Mouse (Mus musculus) CH12.LX (cell line): ENCODE data around the gene Rrp36. TPM values are rescaled to one million over a fixed set of nuclear protein-coding genes. Genes with fewer than 3 reads are reported as not detected.

Experiments used
- DNase-seq: peaks from one replicate; pipeline ENCODE4 v3.0.0-alpha.2; 2013; ENCODE audit errors: extremely low read depth
- H3K27ac ChIP-seq: 2 replicates; pipeline ENCODE4 v1.5.1; 2012; ENCODE audit warnings: low read depth, mild to moderate bottlenecking, control low read depth, moderate library complexity; ENCODE audit not compliant: insufficient read depth
- H3K27me3 ChIP-seq: replicated peaks from 2 replicates; pipeline ENCODE3; 2012; ENCODE audit warnings: inconsistent platforms
- H3K36me3 ChIP-seq, 2 experiments: replicated peaks in 1 of 2; 2 replicates each; pipeline versions ENCODE3 to v1.6.1; 2012; ENCODE audit warnings: inconsistent platforms in 1 of 2, low read length in 1 of 2, mild to moderate bottlenecking in 1 of 2, mixed read lengths in 1 of 2, moderate library complexity in 1 of 2; ENCODE audit not compliant: control insufficient read depth in 1 of 2, insufficient read depth in 1 of 2
- H3K4me1 ChIP-seq, 2 experiments: 2 replicates each; pipeline ENCODE4 v1.6.1; 2012; ENCODE audit warnings: inconsistent platforms in 1 of 2, moderate library complexity in 1 of 2; ENCODE audit not compliant: insufficient read depth in 2 of 2, control insufficient read depth in 1 of 2
- H3K4me2 ChIP-seq: 2 replicates; pipeline ENCODE4 v1.6.1; 2012; ENCODE audit warnings: low read depth, mild to moderate bottlenecking, control low read depth; ENCODE audit not compliant: poor library complexity, insufficient read depth, severe bottlenecking
- H3K4me3 ChIP-seq, 3 experiments: fragments of 150-350 bp in 1 of 3; sonication (generic) in 1 of 3; replicated peaks in 1 of 3; 2 replicates each; pipeline versions ENCODE3 to v1.5.1; 2011 to 2012; ENCODE audit warnings: low read depth in 2 of 3, low read length in 2 of 3, mild to moderate bottlenecking in 2 of 3, moderate library complexity in 2 of 3, control low read depth in 1 of 3, improper control_type of control experiment in 1 of 3, inconsistent platforms in 1 of 3, mixed read lengths in 1 of 3; ENCODE audit not compliant: poor library complexity in 1 of 3
- H3K79me2 ChIP-seq: replicated peaks from 2 replicates; pipeline ENCODE4 v1.6.1; 2012; ENCODE audit warnings: mild to moderate bottlenecking, moderate library complexity; ENCODE audit not compliant: control insufficient read depth, poor library complexity, insufficient read depth, severe bottlenecking; ENCODE audit errors: extremely low read depth
- H3K9ac ChIP-seq: 2 replicates; pipeline ENCODE4 v1.6.1; 2012; ENCODE audit warnings: low read depth, mild to moderate bottlenecking, control low read depth, moderate library complexity; ENCODE audit not compliant: insufficient read depth
- H3K9me3 ChIP-seq: replicated peaks from 2 replicates; pipeline ENCODE3; 2012; ENCODE audit warnings: low read length, inconsistent platforms, mixed read lengths
- CHD1 ChIP-seq: IDR thresholded peaks from 2 replicates; pipeline ENCODE4 v1.6.1; 2012; ENCODE audit warnings: low read depth, low read length, improper control_type of control experiment, inconsistent platforms
- CHD2 ChIP-seq: IDR thresholded peaks from 2 replicates; pipeline ENCODE4 v1.6.1; 2011; ENCODE audit warnings: low read length, improper control_type of control experiment
- CTCF ChIP-seq, 2 experiments: IDR thresholded peaks in 1 of 2; conservative IDR thresholded peaks in 1 of 2; 2 replicates each; pipeline ENCODE4 v1.5.1; 2011 to 2012; ENCODE audit warnings: low read depth in 2 of 2, low read length in 2 of 2, improper control_type of control experiment in 1 of 2, inconsistent platforms in 1 of 2, mild to moderate bottlenecking in 1 of 2, moderate library complexity in 1 of 2
- ELF1 ChIP-seq: IDR thresholded peaks from 2 replicates; pipeline ENCODE4 v1.6.1; 2014; ENCODE audit warnings: low read depth, mild to moderate bottlenecking, inconsistent platforms, low read length, improper control_type of control experiment
- EP300 ChIP-seq: IDR thresholded peaks from 2 replicates; pipeline ENCODE4 v1.6.1; 2011; ENCODE audit warnings: low read length, improper control_type of control experiment
- ETS1 ChIP-seq: conservative IDR thresholded peaks from 2 replicates; pipeline ENCODE4 v1.6.1; 2012; ENCODE audit warnings: low read depth, mild to moderate bottlenecking, inconsistent platforms, low read length, improper control_type of control experiment, moderate library complexity
- HCFC1 ChIP-seq: IDR thresholded peaks from 2 replicates; pipeline ENCODE4 v1.6.1; 2012; ENCODE audit warnings: low read depth, mild to moderate bottlenecking, inconsistent platforms, low read length, improper control_type of control experiment
- IRF4 ChIP-seq: IDR thresholded peaks from 2 replicates; pipeline ENCODE4 v1.6.1; 2014; ENCODE audit warnings: low read depth, mild to moderate bottlenecking, inconsistent platforms, low read length, improper control_type of control experiment
- JUN ChIP-seq: IDR thresholded peaks from 2 replicates; pipeline ENCODE4 v1.6.1; 2011; ENCODE audit warnings: low read depth, mild to moderate bottlenecking, low read length, improper control_type of control experiment, moderate library complexity; ENCODE audit not compliant: insufficient read depth
- JUND ChIP-seq: conservative IDR thresholded peaks from 2 replicates; pipeline ENCODE4 v1.6.1; 2011; ENCODE audit warnings: low read depth, low read length, improper control_type of control experiment
- KAT2A ChIP-seq: IDR thresholded peaks from 2 replicates; pipeline ENCODE4 v1.6.1; 2012; ENCODE audit warnings: low read length, improper control_type of control experiment, inconsistent platforms; ENCODE audit not compliant: insufficient replicate concordance
- MAFK ChIP-seq: IDR thresholded peaks from 2 replicates; pipeline ENCODE4 v1.6.1; 2011; ENCODE audit warnings: low read length, improper control_type of control experiment; ENCODE audit not compliant: insufficient replicate concordance
- MAX ChIP-seq: IDR thresholded peaks from 2 replicates; pipeline ENCODE4 v1.6.1; 2011; ENCODE audit warnings: low read length, improper control_type of control experiment
- MAZ ChIP-seq: IDR thresholded peaks from 2 replicates; pipeline ENCODE4 v1.6.1; 2012; ENCODE audit warnings: low read depth, mild to moderate bottlenecking, inconsistent platforms, low read length, improper control_type of control experiment, moderate library complexity
- MEF2A ChIP-seq: IDR thresholded peaks from 2 replicates; pipeline ENCODE4 v1.6.1; 2014; ENCODE audit warnings: low read depth, mild to moderate bottlenecking, inconsistent platforms, low read length, improper control_type of control experiment, borderline replicate concordance
- MXI1 ChIP-seq: IDR thresholded peaks from 2 replicates; pipeline ENCODE4 v1.6.1; 2011; ENCODE audit warnings: mild to moderate bottlenecking, low read depth, low read length, improper control_type of control experiment
- MYC ChIP-seq: IDR thresholded peaks from 2 replicates; pipeline ENCODE4 v1.6.1; 2011; ENCODE audit warnings: low read depth, mild to moderate bottlenecking, improper control_type of control experiment, low read length
- NELFE ChIP-seq: IDR thresholded peaks from 2 replicates; pipeline ENCODE4 v1.6.1; 2011; ENCODE audit warnings: low read depth, low read length, improper control_type of control experiment
- NRF1 ChIP-seq: IDR thresholded peaks from 2 replicates; pipeline ENCODE4 v1.6.1; 2014; ENCODE audit warnings: low read depth, mild to moderate bottlenecking, inconsistent platforms, low read length, improper control_type of control experiment, moderate library complexity
- POLR2A ChIP-seq: IDR thresholded peaks from 2 replicates; pipeline ENCODE4 v1.6.1; 2011; ENCODE audit warnings: low read depth, mild to moderate bottlenecking, improper control_type of control experiment, low read length
- POLR2AphosphoS2 ChIP-seq: IDR thresholded peaks from 2 replicates; pipeline ENCODE4 v1.6.1; 2011; ENCODE audit warnings: low read depth, low read length, improper control_type of control experiment
- RAD21 ChIP-seq: IDR thresholded peaks from 2 replicates; pipeline ENCODE4 v1.6.1; 2011; ENCODE audit warnings: low read depth, mild to moderate bottlenecking, low read length, improper control_type of control experiment, moderate library complexity
- RCOR1 ChIP-seq: conservative IDR thresholded peaks from 2 replicates; pipeline ENCODE4 v1.6.1; 2012; ENCODE audit warnings: low read depth, mild to moderate bottlenecking, inconsistent platforms, low read length, improper control_type of control experiment
- SIN3A ChIP-seq: IDR thresholded peaks from 2 replicates; pipeline ENCODE4 v1.6.1; 2012; ENCODE audit warnings: low read length, improper control_type of control experiment, inconsistent platforms
- SMC3 ChIP-seq: IDR thresholded peaks from 2 replicates; pipeline ENCODE4 v1.6.1; 2011; ENCODE audit warnings: low read depth, low read length, improper control_type of control experiment
- TBP ChIP-seq: conservative IDR thresholded peaks from 2 replicates; pipeline ENCODE4 v1.6.1; 2011; ENCODE audit warnings: low read depth, low read length, improper control_type of control experiment
- TCF12 ChIP-seq: IDR thresholded peaks from 2 replicates; pipeline ENCODE4 v1.6.1; 2014; ENCODE audit warnings: low read depth, mild to moderate bottlenecking, inconsistent platforms, low read length, improper control_type of control experiment
- UBTF ChIP-seq: IDR thresholded peaks from 2 replicates; pipeline ENCODE4 v1.6.1; 2012; ENCODE audit warnings: low read depth, mild to moderate bottlenecking, inconsistent platforms, low read length, improper control_type of control experiment, moderate library complexity
- USF2 ChIP-seq: conservative IDR thresholded peaks from 2 replicates; pipeline ENCODE4 v1.6.1; 2011; ENCODE audit warnings: low read depth, low read length, improper control_type of control experiment
- ZKSCAN1 ChIP-seq: IDR thresholded peaks from 2 replicates; pipeline ENCODE4 v1.6.1; 2012; ENCODE audit warnings: low read depth, inconsistent platforms, low read length, improper control_type of control experiment, borderline replicate concordance
- ZMIZ1 ChIP-seq: IDR thresholded peaks from 2 replicates; pipeline ENCODE4 v1.6.1; 2012; ENCODE audit warnings: low read depth, mild to moderate bottlenecking, inconsistent platforms, low read length, improper control_type of control experiment
- ZNF384 ChIP-seq: IDR thresholded peaks from 2 replicates; pipeline ENCODE4 v1.6.1; 2012; ENCODE audit warnings: low read depth, low read length, improper control_type of control experiment, inconsistent platforms
- dilution Hi-C: fragments of 300-500 bp; cut with MboI; formaldehyde crosslinking; loops from 2 replicates; pipeline ENCODE4 v1.14.3; 2020; ENCODE audit warnings: low sequenced_read_pairs; ENCODE audit not compliant: extremely low pct_unique_long_range_greater_than_20kb, extremely low pct_ligation_motif_present
- in situ Hi-C: fragments of 300-500 bp; cut with MboI; formaldehyde crosslinking; loops from 3 replicates; pipeline ENCODE4 v1.14.3; 2019; ENCODE audit warnings: low sequenced_read_pairs, low pct_ligation_motif_present, low pct_unique_long_range_greater_than_20kb, mixed read lengths
- polyA plus RNA-seq: library from polyadenylated mRNA; unstranded; fragments of >175 nt; gene quantifications from 2 replicates; pipeline ENCODE4 v1.2.1, GENCODE M21; 2012; ENCODE audit warnings: low read depth; ENCODE audit not compliant: insufficient read length
- total RNA-seq, 2 experiments: library from RNA; depleted of rRNA; stranded (reverse); fragments of 300-350 nt in 1 of 2; fragments of >200 nt in 1 of 2; gene quantifications; 2 replicates each; pipeline ENCODE4 v1.2.3; 2012 to 2014

Gene Rrp36
- total and polyA plus RNA-seq, 3 experiments = 38.1 to 53.6 (median 46.1) TPM

GRCm38 (mm10) chr17:46710959-46711597, 36.9 kb upstream of the Rrp36 start, which contains the start of gene Pex6:
Gene Pex6, plus strand, starts transcription at chr17:46711463.
- no peaks in the 10 kb centered on the region for H3K27me3 ChIP-seq
- H3K27ac ChIP-seq = peak within 1 kb of the TSS; percentile 15
- dilution Hi-C loops = no loop called here
- H3K4me2 ChIP-seq = peak within 1 kb of the TSS; percentile 86
- peak within 1 kb of the TSS; percentile 84 to 99 (median 87) for H3K4me3 ChIP-seq
- in situ Hi-C loops = loop anchor here (5.0 kb wide), 1 partner anchor 59 kb away; the partner anchor contains the start of gene Cul7
- TF ChIP-seq SIN3A = peak; percentile 95
- peak; percentile 77 for TF ChIP-seq MXI1
- TF ChIP-seq IRF4 = peak; percentile 26; the same call in 1 of the 2 replicates
- TF ChIP-seq USF2 = no peak
- TF ChIP-seq MAX = peak; percentile 59; the same call in 1 of the 2 replicates
- TF ChIP-seq NELFE = peak; percentile 77; the same call in 1 of the 2 replicates
- TF ChIP-seq UBTF = no peak
- no peak for TF ChIP-seq CHD2
- TF ChIP-seq SMC3 = no peak
- TF ChIP-seq POLR2A = peak; percentile 87
- TF ChIP-seq TCF12 = peak; percentile 81
- TF ChIP-seq MEF2A = no peak
- TF ChIP-seq MYC = 0 out of 2 replicates have a peak, but pooled peaks have one; percentile 30
- TF ChIP-seq CHD1 = no peak
- no peak for TF ChIP-seq JUN
- TF ChIP-seq KAT2A = peak; percentile 76; the same call in 1 of the 2 replicates
- peak; percentile 89 for TF ChIP-seq HCFC1
- no peak for TF ChIP-seq EP300
- TF ChIP-seq ETS1 = no peak
- TF ChIP-seq RAD21 = no peak
- TF ChIP-seq NRF1 = peak; percentile 53
- TF ChIP-seq ZKSCAN1 = no peak
- TF ChIP-seq ELF1 = peak; percentile 96
- no peak for TF ChIP-seq ZNF384
- 0 out of 2 replicates have a peak, but pooled peaks have one; percentile 33 for TF ChIP-seq POLR2AphosphoS2
- no peak for TF ChIP-seq MAFK
- TF ChIP-seq JUND = no peak
- no peak; the same call in 1 of the 2 replicates for TF ChIP-seq RCOR1
- peak; percentile 79 for TF ChIP-seq ZMIZ1
- TF ChIP-seq TBP = peak; percentile 64; the same call in 1 of the 2 replicates
- TF ChIP-seq CTCF (conservative IDR thresholded peaks at IDR 0.05 in 1 of 2, IDR thresholded peaks at IDR 0.05 in 1 of 2; ENCODE audit: low read depth in 2 of 2, low read length in 2 of 2) = no peak
- peak; percentile 92 for TF ChIP-seq MAZ
- H3K9ac ChIP-seq = peak within 1 kb of the TSS; percentile 91
- peaks cover 6 to 18% of the 10 kb centered on the region in 2 experiments for H3K4me1 ChIP-seq
- peaks cover 19% of the 10 kb centered on the region for H3K79me2 ChIP-seq
- H3K9me3 ChIP-seq = peaks cover 10% of the 10 kb centered on the region
- peaks cover 15 to 28% of the 10 kb centered on the region in 2 experiments for H3K36me3 ChIP-seq
- DNase-seq = peak; percentile 96
